Mouse (Mus musculus): Measurements from ENCODE around the gene Nop10.

DNA sequence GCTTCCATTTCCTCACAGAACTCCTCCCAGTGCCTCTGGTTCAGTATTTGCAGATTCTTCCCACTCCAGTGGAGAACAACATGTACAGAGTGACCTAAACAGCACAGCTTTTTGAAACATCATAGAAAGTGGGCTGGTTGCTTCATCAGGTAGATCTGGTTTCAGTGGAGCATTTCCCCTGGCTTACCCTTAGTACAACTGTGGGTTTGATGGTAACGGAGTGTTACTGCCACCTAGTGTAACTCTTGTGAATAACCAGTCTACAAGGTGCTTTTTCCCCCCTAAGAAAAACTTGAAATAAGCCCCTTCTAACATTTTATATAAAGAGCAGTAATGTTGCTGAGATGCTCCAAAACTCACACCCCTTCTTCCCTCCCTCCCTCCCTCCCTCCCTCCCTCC, 45.7 kb upstream of the Nop10 start:
- TF ChIP-seq CTCF (IDR thresholded peaks at IDR 0.05; ENCODE audit: control insufficient read depth, insufficient read depth, low read length) (peak; percentile 17; the same call in 1 of the 2 replicates), POLR2A (IDR thresholded peaks at IDR 0.05; ENCODE audit: borderline replicate concordance, control insufficient read depth, low read depth, low read length) (no peak)

Measured in bone marrow, adult 2 months (tissue).